Mouse (Mus musculus) kidney, adult 2 months (tissue): ENCODE measurements around the gene Pdcd1lg2.

Experiments
- CTCF ChIP-seq: fragments of 200-500 bp; conservative IDR thresholded peaks from 2 replicates; pipeline ENCODE4 v1.5.1; 2011; ENCODE audit warnings: low read depth, mild to moderate bottlenecking, control low read depth, low read length, moderate library complexity, mixed read lengths; ENCODE audit not compliant: insufficient read depth, insufficient read length
- POLR2A ChIP-seq: fragments of 200-500 bp; IDR thresholded peaks from one replicate; pipeline ENCODE4 v1.6.1; 2011; ENCODE audit warnings: low read depth, low read length, control low read depth

GRCm38 (mm10) chr19:29472946-29473345, 62.2 kb downstream of the Pdcd1lg2 start:
- TF ChIP-seq POLR2A (no peak), CTCF (no peak)
